Mouse (Mus musculus) intestine, embryonic 14.5 days (tissue): ENCODE results near the gene Clec4g. TPM values are rescaled to one million over a fixed set of nuclear protein-coding genes. Genes with fewer than 3 reads are reported as not detected.

Experiments used
- ATAC-seq: fragments of 200-750 bp; cut with Nextera tagmentation; replicated peaks from 2 replicates; pipeline ENCODE4 v1.8.0; 2017; ENCODE audit warnings: low read depth, moderate number of reproducible peaks, moderate TSS enrichment, moderate library complexity; ENCODE audit not compliant: low FRiP score, low TSS enrichment
- DNase-seq: peaks from one replicate; pipeline ENCODE4 v3.0.0-alpha.2; 2018; ENCODE audit warnings: low spot score
- H3K27ac ChIP-seq: fragments of 300-500 bp; sonication (generic); 2 replicates; pipeline ENCODE4 v1.5.1; 2014; ENCODE audit warnings: low read depth, mild to moderate bottlenecking, control low read depth
- H3K27me3 ChIP-seq: fragments of 300-500 bp; sonication (generic); replicated peaks from 2 replicates; pipeline ENCODE4 v1.6.1; 2014; ENCODE audit warnings: low read length, control low read depth; ENCODE audit not compliant: control insufficient read depth, insufficient read depth
- H3K36me3 ChIP-seq: fragments of 300-500 bp; sonication (generic); 2 replicates; pipeline ENCODE4 v1.6.1; 2014; ENCODE audit warnings: low read length, control low read depth; ENCODE audit not compliant: control insufficient read depth, insufficient read depth
- H3K4me1 ChIP-seq: fragments of 300-500 bp; sonication (generic); replicated peaks from 2 replicates; pipeline ENCODE4 v1.6.1; 2014; ENCODE audit warnings: low read length, control low read depth, mixed read lengths; ENCODE audit not compliant: control insufficient read depth, insufficient read depth
- H3K4me2 ChIP-seq: fragments of 300-500 bp; sonication (generic); 2 replicates; pipeline ENCODE4 v1.6.1; 2014; ENCODE audit warnings: low read length
- H3K4me3 ChIP-seq: fragments of 300-500 bp; sonication (generic); 2 replicates; pipeline ENCODE4 v1.5.1; 2014; ENCODE audit warnings: low read depth, low read length, control low read depth, mixed read lengths
- H3K9ac ChIP-seq: fragments of 300-500 bp; sonication (generic); 2 replicates; pipeline ENCODE4 v1.6.1; 2014; ENCODE audit warnings: mild to moderate bottlenecking, low read length
- H3K9me3 ChIP-seq: fragments of 300-500 bp; sonication (generic); 2 replicates; pipeline ENCODE4 v1.6.1; 2016; ENCODE audit warnings: low read length, control low read depth; ENCODE audit not compliant: control insufficient read depth
- WGBS: fragments of 180-500 bp; shearing (Covaris S2); extraction: QIAGEN DNeasy Blood & Tissue Kit; methylation state at CpG from one replicate; pipeline ENCODE4 v1.1.7; 2014; 5-methylcytosine and 5-hydroxymethylcytosine counted together
- polyA plus RNA-seq: library from polyadenylated mRNA; unstranded; fragments of >200 nt; fragmentation: Nextera tagmentation; extraction: Ambion mirVana; gene quantifications from 2 replicates; pipeline ENCODE4 v1.2.1, GENCODE M21; 2014

Clec4g gene
- polyA plus RNA-seq, 1 experiment from 2014 or later = not detected

DNA sequence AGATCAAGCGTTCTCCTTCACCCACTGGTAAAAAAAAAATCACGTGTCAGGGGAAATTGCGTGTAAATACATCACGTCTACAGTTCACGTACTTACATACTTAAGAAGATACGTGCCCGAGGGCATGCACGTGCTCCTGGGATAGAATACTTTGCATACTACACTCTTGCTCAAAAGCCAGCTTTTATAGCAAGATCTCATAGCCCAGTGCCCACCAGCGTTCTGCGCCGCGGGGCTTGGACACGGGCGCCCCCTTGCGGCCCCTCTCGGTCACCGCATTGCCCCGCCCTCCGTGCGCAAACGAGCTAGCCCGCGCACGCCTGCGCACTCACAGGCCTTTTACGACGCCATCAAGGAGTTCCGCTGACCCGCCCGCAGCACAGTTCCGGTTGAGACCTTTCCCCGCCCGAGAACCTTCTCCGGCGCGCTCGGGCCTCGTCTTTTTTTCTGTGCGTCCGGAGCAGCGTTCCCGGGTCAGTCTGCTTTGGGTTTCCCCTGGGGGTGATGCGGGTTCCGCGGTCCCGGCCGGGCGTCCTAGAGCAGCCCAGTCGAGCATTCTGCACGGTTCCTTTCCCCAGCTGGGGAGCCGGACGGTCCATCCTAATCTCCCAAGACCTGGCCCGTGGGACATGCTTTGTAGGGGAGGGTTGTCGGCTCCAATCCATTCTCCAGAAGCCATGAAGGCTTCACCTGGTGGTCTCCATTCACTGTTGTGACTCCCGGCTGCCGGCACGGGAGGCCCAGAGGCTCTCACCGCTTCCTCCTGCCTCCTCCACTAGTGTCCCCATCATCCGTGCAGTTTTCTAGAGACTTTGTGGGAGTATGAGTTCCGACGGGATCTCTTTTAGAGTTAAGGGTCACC is 44.1 kb downstream of the Clec4g start, which contains the start of gene Trappc5:
Trappc5 (plus strand) TSS at position 169 of the 862 bp plus-strand sequence.
- Histone ChIP-seq H3K4me1 (peaks cover 10% of the 10 kb centered on the region; the same call in 1 of the 2 replicates), H3K9ac (peak within 1 kb of the TSS; percentile 79), H3K27ac (peak within 1 kb of the TSS; percentile 92), H3K4me2 (peak within 1 kb of the TSS; percentile 74), H3K36me3 (peaks cover 27% of the 10 kb centered on the region), H3K9me3 (no peaks in the 10 kb centered on the region), H3K27me3 (no peaks in the 10 kb centered on the region), H3K4me3 (peak within 1 kb of the TSS; percentile 80)
- peak; percentile 83 for ATAC-seq
- peak; percentile 95 for DNase-seq
- 1% methylated on average over 61 of the region's 61 CpGs for WGBS

GRCm38 (mm10) chr8:3674671-3675070 is 45.8 kb downstream of the Clec4g start:
- Histone ChIP-seq H3K9me3 (no peaks in the 10 kb centered on the region), H3K27ac (no peak overlapping the region), H3K4me1 (peaks cover 10% of the 10 kb centered on the region; the same call in 1 of the 2 replicates), H3K4me3 (no peak overlapping the region), H3K36me3 (peaks cover 11% of the 10 kb centered on the region), H3K4me2 (no peak overlapping the region), H3K27me3 (no peaks in the 10 kb centered on the region), H3K9ac (no peak overlapping the region)
- DNase-seq (no peak), ATAC-seq (no peak)
- WGBS = 62% methylated on average over 3 of the region's 3 CpGs

DNA sequence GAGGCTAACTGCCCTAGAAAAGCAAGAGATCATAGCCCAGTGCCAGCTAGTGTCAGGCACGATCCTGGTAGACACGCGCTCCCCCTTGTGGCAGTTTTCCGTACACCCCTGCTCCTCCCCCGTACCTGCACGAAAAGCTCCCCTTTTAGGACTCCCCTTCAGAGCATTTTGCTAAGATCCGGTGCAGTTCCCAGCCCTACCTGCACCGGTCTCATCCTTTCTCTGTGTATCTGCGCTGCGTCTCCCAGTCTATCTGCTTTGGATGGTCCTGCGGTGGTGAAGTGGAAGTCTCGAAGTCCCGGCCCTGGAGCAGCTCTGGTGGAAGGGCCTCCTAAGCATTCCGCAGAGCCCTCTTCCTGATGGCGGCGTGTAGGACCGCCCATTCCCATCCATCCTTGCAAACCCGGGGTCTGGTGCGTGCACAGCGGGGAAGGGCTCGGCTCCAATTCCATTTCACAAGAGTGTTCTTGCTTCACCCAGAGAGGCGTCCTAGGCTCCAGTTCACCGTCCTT is 48.4 kb downstream of the Clec4g start, which contains the start of gene Fcor:
Fcor (minus strand) TSS at position 383 of the 512 bp plus-strand sequence.
- Histone ChIP-seq H3K9ac (peak within 1 kb of the TSS; percentile 34), H3K27ac (peak within 1 kb of the TSS; percentile 39; the same call in 1 of the 2 replicates), H3K4me2 (peak within 1 kb of the TSS; percentile 74), H3K9me3 (no peaks in the 10 kb centered on the region), H3K4me3 (peak within 1 kb of the TSS; percentile 44), H3K36me3 (no peaks in the 10 kb centered on the region), H3K4me1 (0 out of 2 replicates have a peak, but pooled peaks cover 2% of the 10 kb centered on the region), H3K27me3 (no peaks in the 10 kb centered on the region)
- ATAC-seq = peak; percentile 80
- DNase-seq = peak; percentile 95
- under 1% methylated on average over 23 of the region's 23 CpGs for WGBS

GRCm38 (mm10) chr8:3670388-3670787 is 50.1 kb downstream of the Clec4g start:
- H3K9me3 ChIP-seq = no peaks in the 10 kb centered on the region
- WGBS = 78% methylated on average over 2 of the region's 2 CpGs

DNA sequence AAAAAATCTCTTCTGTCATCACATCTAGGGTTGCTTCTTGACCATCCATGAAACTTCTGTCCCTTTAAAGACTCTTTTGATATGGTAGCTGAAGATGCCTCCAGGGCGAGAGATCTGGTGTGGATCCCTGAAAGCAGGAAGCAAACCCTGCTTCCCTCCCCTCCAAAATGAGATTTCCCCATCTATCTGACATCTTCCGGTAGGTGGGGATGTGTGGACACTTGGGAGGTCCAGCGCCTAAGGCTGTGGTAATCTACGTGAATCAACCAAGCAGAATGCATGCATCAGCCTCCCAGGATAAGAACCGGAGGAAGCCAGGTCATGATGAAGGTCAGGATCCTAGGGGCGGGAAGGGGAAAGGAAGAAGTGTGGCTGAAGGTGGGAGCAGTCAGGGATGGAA is 54.9 kb downstream of the Clec4g start, which contains the start of gene Mcemp1:
Mcemp1 (plus strand) TSS at position 248 of the 400 bp plus-strand sequence.
- Histone ChIP-seq H3K9ac (no peak within 1 kb of the TSS), H3K9me3 (no peaks in the 10 kb centered on the region), H3K4me2 (no peak within 1 kb of the TSS), H3K27ac (no peak within 1 kb of the TSS), H3K27me3 (no peaks in the 10 kb centered on the region), H3K36me3 (no peaks in the 10 kb centered on the region), H3K4me3 (no peak within 1 kb of the TSS), H3K4me1 (no peaks in the 10 kb centered on the region)
- ATAC-seq = no peak
- no peak for DNase-seq
- 77% methylated on average over 6 of the region's 6 CpGs for WGBS

More at GRCm38 (mm10) chr8:3670388-3670787, 50.1 kb downstream of the Clec4g start:
- H3K9ac ChIP-seq = no peak overlapping the region
- no peak for ATAC-seq
- H3K4me3 ChIP-seq = no peak overlapping the region
- DNase-seq = no peak
- 0 out of 2 replicates have a peak, but pooled peaks cover 2% of the 10 kb centered on the region for H3K4me1 ChIP-seq
- no peak overlapping the region for H3K27ac ChIP-seq
- H3K36me3 ChIP-seq = no peaks in the 10 kb centered on the region
- no peak overlapping the region for H3K4me2 ChIP-seq
- H3K27me3 ChIP-seq = no peaks in the 10 kb centered on the region

- Histone ChIP-seq H3K4me2 (no peak overlapping the region), H3K36me3 (no peaks in the 10 kb centered on the region), H3K4me3 (no peak overlapping the region), H3K27ac (no peak overlapping the region), H3K9me3 (no peaks in the 10 kb centered on the region), H3K9ac (no peak overlapping the region), H3K4me1 (no peaks in the 10 kb centered on the region), H3K27me3 (no peaks in the 10 kb centered on the region)
- DNase-seq (no peak), ATAC-seq (no peak)
- 68% methylated on average over 5 of the region's 5 CpGs for WGBS
Measured at GRCm38 (mm10) chr8:3664405-3664804, 56.0 kb downstream of the Clec4g start.

DNA sequence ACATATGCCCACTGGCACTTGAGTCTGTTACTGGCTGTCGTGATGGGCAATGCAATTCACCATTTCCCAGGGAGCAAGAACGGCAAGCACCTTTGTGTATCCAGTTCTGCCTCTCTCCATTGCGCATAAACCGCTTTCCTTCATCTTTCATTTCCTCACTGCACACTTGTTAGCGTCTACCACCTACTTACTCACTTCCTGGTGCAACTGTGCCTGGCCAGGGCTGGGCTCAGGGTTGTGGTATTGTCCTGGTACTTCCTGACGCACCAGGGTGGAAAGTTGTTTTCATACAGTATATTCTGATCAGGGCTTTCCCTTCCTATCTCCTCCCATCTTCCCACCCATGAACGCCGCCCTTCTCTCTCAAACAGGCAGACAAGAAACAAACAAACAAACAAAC is 59.6 kb downstream of the Clec4g start:
- Histone ChIP-seq H3K27ac (no peak overlapping the region), H3K9ac (no peak overlapping the region), H3K4me2 (no peak overlapping the region), H3K9me3 (no peaks in the 10 kb centered on the region), H3K27me3 (no peaks in the 10 kb centered on the region), H3K4me1 (no peaks in the 10 kb centered on the region), H3K4me3 (no peak overlapping the region), H3K36me3 (no peaks in the 10 kb centered on the region)
- ATAC-seq (no peak), DNase-seq (no peak)
- 83% methylated on average over 8 of the region's 8 CpGs for WGBS
